Mouse (Mus musculus): ENCODE measurements around the gene 2510009E07Rik. TPM values are rescaled to one million over a fixed set of nuclear protein-coding genes. Genes with fewer than 3 reads are reported as not detected.

The 2510009E07Rik gene
- polyA plus RNA-seq, 2 experiments = 1.6 to 1.9 TPM

GRCm38 (mm10) chr16:21608176-21608865, 86.1 kb downstream of the 2510009E07Rik start:
- H3K9ac ChIP-seq (replicated peaks) = no peak overlapping the region
- H3K27me3 ChIP-seq (ENCODE audit: control insufficient read depth, insufficient read depth, low read length) = no peaks in the 10 kb centered on the region
- DNase-seq (ENCODE audit: low read depth in 3 of 3, low spot score in 3 of 3) (no peak), ATAC-seq (ENCODE audit: insufficient read depth) (no peak)
- TF ChIP-seq EP300 (IDR thresholded peaks at IDR 0.05; ENCODE audit: low read depth) (no peak), CTCF (IDR thresholded peaks at IDR 0.05; ENCODE audit: low read depth) (no peak)
- WGBS (ENCODE audit: insufficient replicate concordance) = 70% methylated on average over 10 of the region's 10 CpGs
- H3K4me3 ChIP-seq (ENCODE audit: insufficient read depth in 1 of 2, low read depth in 2 of 2, low read length in 2 of 2) = no peak overlapping the region
- H3K36me3 ChIP-seq (replicated peaks; ENCODE audit: control insufficient read depth, insufficient read depth, low read depth) = no peaks in the 10 kb centered on the region
- H3K9me3 ChIP-seq (ENCODE audit: control insufficient read depth, low read length) = no peaks in the 10 kb centered on the region
- no peak overlapping the region for H3K27ac ChIP-seq
- H3K4me1 ChIP-seq (replicated peaks; ENCODE audit: control insufficient read depth in 2 of 2, insufficient read depth in 2 of 2, low read length in 1 of 2) = no peaks in the 10 kb centered on the region
- H3K4me2 ChIP-seq (ENCODE audit: low read depth) = no peak overlapping the region

DNA sequence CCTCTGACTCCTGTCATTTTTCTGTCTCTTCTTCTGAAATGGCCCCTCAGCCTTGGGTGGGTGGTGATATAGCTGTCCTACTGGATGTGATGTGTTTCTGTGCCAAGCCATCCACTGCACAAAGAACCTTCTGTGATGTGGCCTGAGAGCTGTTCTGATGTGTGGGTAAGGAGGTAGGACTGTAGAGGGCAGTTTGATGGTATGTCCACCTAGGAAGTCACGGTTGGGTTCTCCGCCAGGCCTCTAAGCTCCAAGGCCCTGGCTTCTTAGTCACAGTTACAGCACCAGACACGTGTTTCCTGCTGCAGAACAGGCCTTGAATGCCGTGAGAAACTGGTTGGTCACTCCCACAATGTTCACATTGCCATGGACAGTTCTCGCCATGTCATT, 86.8 kb downstream of the 2510009E07Rik start:
- TF ChIP-seq EP300 (IDR thresholded peaks at IDR 0.05; ENCODE audit: low read depth) = no peak
- TF ChIP-seq CTCF (IDR thresholded peaks at IDR 0.05; ENCODE audit: low read depth) = no peak
- no peaks in the 10 kb centered on the region for H3K9me3 ChIP-seq (ENCODE audit: control insufficient read depth, low read length)
- H3K4me3 ChIP-seq (ENCODE audit: insufficient read depth in 1 of 2, low read depth in 2 of 2, low read length in 2 of 2) = no peak overlapping the region
- DNase-seq (ENCODE audit: low read depth in 3 of 3, low spot score in 3 of 3) (no peak), ATAC-seq (ENCODE audit: insufficient read depth) (no peak)
- no peaks in the 10 kb centered on the region for H3K36me3 ChIP-seq (replicated peaks; ENCODE audit: control insufficient read depth, insufficient read depth, low read depth)
- no peak overlapping the region for H3K9ac ChIP-seq (replicated peaks)
- H3K27ac ChIP-seq = no peak overlapping the region
- no peaks in the 10 kb centered on the region for H3K27me3 ChIP-seq (ENCODE audit: control insufficient read depth, insufficient read depth, low read length)
- no peak overlapping the region for H3K4me2 ChIP-seq (ENCODE audit: low read depth)
- WGBS (ENCODE audit: insufficient replicate concordance) = 46% methylated on average over 5 of the region's 5 CpGs
- no peaks in the 10 kb centered on the region for H3K4me1 ChIP-seq (replicated peaks; ENCODE audit: control insufficient read depth in 2 of 2, insufficient read depth in 2 of 2, low read length in 1 of 2)

- TF ChIP-seq EP300 (IDR thresholded peaks at IDR 0.05; ENCODE audit: low read depth) (no peak), CTCF (IDR thresholded peaks at IDR 0.05; ENCODE audit: low read depth) (no peak)
- H3K4me1 ChIP-seq (replicated peaks; ENCODE audit: control insufficient read depth in 2 of 2, insufficient read depth in 2 of 2, low read length in 1 of 2) = no peaks in the 10 kb centered on the region
- no peaks in the 10 kb centered on the region for H3K9me3 ChIP-seq (ENCODE audit: control insufficient read depth, low read length)
- H3K27ac ChIP-seq = no peak overlapping the region
- WGBS (ENCODE audit: insufficient replicate concordance) = 53% methylated on average over 8 of the region's 8 CpGs
- H3K4me2 ChIP-seq (ENCODE audit: low read depth) = no peak overlapping the region
- H3K4me3 ChIP-seq (ENCODE audit: insufficient read depth in 1 of 2, low read depth in 2 of 2, low read length in 2 of 2) = no peak overlapping the region
- no peak for DNase-seq (ENCODE audit: low read depth in 3 of 3, low spot score in 3 of 3)
- H3K36me3 ChIP-seq (replicated peaks; ENCODE audit: control insufficient read depth, insufficient read depth, low read depth) = no peaks in the 10 kb centered on the region
- no peaks in the 10 kb centered on the region for H3K27me3 ChIP-seq (ENCODE audit: control insufficient read depth, insufficient read depth, low read length)
- no peak overlapping the region for H3K9ac ChIP-seq (replicated peaks)
- ATAC-seq (ENCODE audit: insufficient read depth) = no peak
Measured at GRCm38 (mm10) chr16:21607021-21607650, 87.3 kb downstream of the 2510009E07Rik start.

DNA sequence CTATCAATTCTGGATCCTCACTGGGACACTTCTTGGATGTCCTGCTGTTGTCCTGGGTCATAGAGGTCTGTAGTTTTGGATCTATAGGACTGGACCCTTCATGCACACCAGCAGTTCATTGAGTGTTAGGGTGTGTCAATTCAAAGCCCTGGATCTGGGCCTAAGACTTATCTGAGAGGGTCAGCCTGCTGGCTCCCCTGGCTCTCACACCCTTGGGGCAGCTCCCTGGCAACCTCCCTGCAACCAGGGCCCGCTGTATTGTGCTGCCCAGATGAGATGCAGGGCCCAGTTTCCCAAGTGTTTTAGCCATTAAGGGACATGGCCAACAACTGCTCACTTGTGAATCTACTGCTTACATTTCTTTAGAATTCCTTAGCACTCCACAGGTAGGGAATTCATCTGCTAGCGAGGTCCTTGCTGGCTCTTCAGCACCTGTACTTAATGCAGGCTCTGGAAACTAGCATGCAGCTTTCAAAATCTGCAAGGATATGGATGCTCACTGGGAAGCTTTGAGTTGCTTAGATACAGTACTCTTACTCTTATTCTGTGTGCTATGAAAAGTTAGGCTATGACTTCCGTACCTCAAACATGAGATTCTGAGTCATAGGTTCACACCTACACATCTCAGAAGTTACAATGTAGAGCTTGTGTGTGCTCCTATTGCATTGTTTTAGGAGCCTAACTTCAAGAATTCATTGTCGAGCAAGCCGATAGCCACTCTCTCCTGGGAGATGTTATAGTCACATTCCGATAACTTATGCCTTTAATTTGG, 88.0 kb downstream of the 2510009E07Rik start:
- TF ChIP-seq EP300 (IDR thresholded peaks at IDR 0.05; ENCODE audit: low read depth) (no peak), CTCF (IDR thresholded peaks at IDR 0.05; ENCODE audit: low read depth) (no peak)
- no peaks in the 10 kb centered on the region for H3K27me3 ChIP-seq (ENCODE audit: control insufficient read depth, insufficient read depth, low read length)
- H3K9me3 ChIP-seq (ENCODE audit: control insufficient read depth, low read length) = no peaks in the 10 kb centered on the region
- H3K27ac ChIP-seq = no peak overlapping the region
- H3K36me3 ChIP-seq (replicated peaks; ENCODE audit: control insufficient read depth, insufficient read depth, low read depth) = no peaks in the 10 kb centered on the region
- no peak overlapping the region for H3K4me3 ChIP-seq (ENCODE audit: insufficient read depth in 1 of 2, low read depth in 2 of 2, low read length in 2 of 2)
- no peak overlapping the region for H3K9ac ChIP-seq (replicated peaks)
- no peak overlapping the region for H3K4me2 ChIP-seq (ENCODE audit: low read depth)
- H3K4me1 ChIP-seq (replicated peaks; ENCODE audit: control insufficient read depth in 2 of 2, insufficient read depth in 2 of 2, low read length in 1 of 2) = no peaks in the 10 kb centered on the region
- WGBS (ENCODE audit: insufficient replicate concordance) = 78% methylated on average over 6 of the region's 6 CpGs
- ATAC-seq (ENCODE audit: insufficient read depth) (no peak), DNase-seq (ENCODE audit: low read depth in 3 of 3, low spot score in 3 of 3) (no peak)

GRCm38 (mm10) chr16:21604354-21604753, 90.1 kb downstream of the 2510009E07Rik start:
- TF ChIP-seq EP300 (IDR thresholded peaks at IDR 0.05; ENCODE audit: low read depth) (no peak), CTCF (IDR thresholded peaks at IDR 0.05; ENCODE audit: low read depth) (no peak)
- Histone ChIP-seq H3K4me3 (ENCODE audit: insufficient read depth in 1 of 2, low read depth in 2 of 2, low read length in 2 of 2) (no peak overlapping the region), H3K9me3 (ENCODE audit: control insufficient read depth, low read length) (no peaks in the 10 kb centered on the region), H3K4me1 (replicated peaks; ENCODE audit: control insufficient read depth in 2 of 2, insufficient read depth in 2 of 2, low read length in 1 of 2) (no peaks in the 10 kb centered on the region), H3K27me3 (ENCODE audit: control insufficient read depth, insufficient read depth, low read length) (no peaks in the 10 kb centered on the region), H3K4me2 (ENCODE audit: low read depth) (no peak overlapping the region), H3K9ac (replicated peaks) (no peak overlapping the region), H3K27ac (no peak overlapping the region), H3K36me3 (replicated peaks; ENCODE audit: control insufficient read depth, insufficient read depth, low read depth) (no peaks in the 10 kb centered on the region)
- no peak for DNase-seq (ENCODE audit: low read depth in 3 of 3, low spot score in 3 of 3)
- WGBS (ENCODE audit: insufficient replicate concordance) = 57% methylated on average over 6 of the region's 6 CpGs
- no peak for ATAC-seq (ENCODE audit: insufficient read depth)

Other genes starting within 250 kb of the 2510009E07Rik start
- gene Ehhadh, start 93.1 kb upstream of the 2510009E07Rik start, polyA plus RNA-seq (2012; rRNA removed) = 6.1 and 7.7 TPM in 2 replicates
- gene Ehhadh, start 93.1 kb upstream of the 2510009E07Rik start, polyA plus RNA-seq (2014; fragmentation: Nextera tagmentation; extraction: Ambion mirVana) = 8.1 and 8.2 TPM in 2 replicates
- gene Map3k13, start 99.7 kb upstream of the 2510009E07Rik start, polyA plus RNA-seq (2012; rRNA removed) = 0.50 and 0.61 TPM in 2 replicates
- gene Map3k13, start 99.7 kb upstream of the 2510009E07Rik start, polyA plus RNA-seq (2014; fragmentation: Nextera tagmentation; extraction: Ambion mirVana) = 0.30 and 0.38 TPM in 2 replicates

Data from liver, embryonic 14.5 days (tissue).